Mouse (Mus musculus) small intestine, adult 2 months (tissue): Measurements from ENCODE around the gene Pla2g5. TPM values are rescaled to one million over a fixed set of nuclear protein-coding genes. Genes with fewer than 3 reads are reported as not detected.

Experiments used
- H3K27ac ChIP-seq: fragments of 200-500 bp; 2 replicates; pipeline ENCODE4 v1.5.1; 2012; ENCODE audit warnings: low read depth, low read length, control low read depth, inconsistent platforms; ENCODE audit not compliant: insufficient read depth
- H3K27me3 ChIP-seq: fragments of 200-500 bp; 2 replicates; pipeline ENCODE4 v1.6.1; 2012; ENCODE audit warnings: mild to moderate bottlenecking, moderate library complexity, low read length, inconsistent platforms; ENCODE audit not compliant: control insufficient read depth, insufficient read depth
- H3K36me3 ChIP-seq: fragments of 200-500 bp; 2 replicates; pipeline ENCODE4 v1.6.1; 2012; ENCODE audit warnings: mild to moderate bottlenecking, low read length, control low read depth, inconsistent platforms; ENCODE audit not compliant: control insufficient read depth, insufficient read depth
- H3K4me1 ChIP-seq: fragments of 200-500 bp; 2 replicates; pipeline ENCODE4 v1.6.1; 2012; ENCODE audit warnings: low read length, inconsistent platforms, mixed read lengths; ENCODE audit not compliant: control insufficient read depth, insufficient read depth, insufficient read length
- H3K4me3 ChIP-seq: fragments of 200-500 bp; 2 replicates; pipeline ENCODE4 v1.5.1; 2012; ENCODE audit warnings: low read depth, mild to moderate bottlenecking, control low read depth, inconsistent platforms, low read length, moderate library complexity
- CTCF ChIP-seq: fragments of 200-500 bp; IDR thresholded peaks from 2 replicates; pipeline ENCODE4 v1.5.1; 2012; ENCODE audit warnings: low read depth, mild to moderate bottlenecking, control low read depth, inconsistent platforms, low read length, moderate library complexity, mixed read lengths; ENCODE audit not compliant: insufficient replicate concordance, insufficient read length; ENCODE audit errors: extremely low read depth
- POLR2A ChIP-seq: fragments of 200-500 bp; IDR thresholded peaks from 2 replicates; pipeline ENCODE4 v1.6.1; 2012; ENCODE audit warnings: low read depth, mild to moderate bottlenecking, control low read depth, inconsistent platforms, low read length, moderate library complexity
- WGBS: fragments of 180-500 bp; shearing (Covaris S2); methylation state at CpG from one replicate; pipeline ENCODE4 v1.1.7; 2018; 5-methylcytosine and 5-hydroxymethylcytosine counted together
- polyA plus RNA-seq: library from polyadenylated mRNA; depleted of rRNA; stranded (reverse); fragments of >200 nt; gene quantifications from 2 replicates; pipeline ENCODE4 v1.2.3, GENCODE M21; 2012; rRNA removed

Gene Pla2g5
- polyA plus RNA-seq, 1 experiment = 6.0 TPM

GRCm38 (mm10) chr4:138754432-138754831, 108.8 kb downstream of the Pla2g5 start:
- H3K27me3 ChIP-seq = no peaks in the 10 kb centered on the region
- TF ChIP-seq POLR2A = no peak
- TF ChIP-seq CTCF = no peak
- no peak overlapping the region for H3K4me3 ChIP-seq
- H3K36me3 ChIP-seq = no peaks in the 10 kb centered on the region
- no peak overlapping the region for H3K27ac ChIP-seq
- 37% methylated on average over 9 of the region's 9 CpGs for WGBS
- H3K4me1 ChIP-seq = peaks cover 5% of the 10 kb centered on the region; the same call in 1 of the 2 replicates

DNA sequence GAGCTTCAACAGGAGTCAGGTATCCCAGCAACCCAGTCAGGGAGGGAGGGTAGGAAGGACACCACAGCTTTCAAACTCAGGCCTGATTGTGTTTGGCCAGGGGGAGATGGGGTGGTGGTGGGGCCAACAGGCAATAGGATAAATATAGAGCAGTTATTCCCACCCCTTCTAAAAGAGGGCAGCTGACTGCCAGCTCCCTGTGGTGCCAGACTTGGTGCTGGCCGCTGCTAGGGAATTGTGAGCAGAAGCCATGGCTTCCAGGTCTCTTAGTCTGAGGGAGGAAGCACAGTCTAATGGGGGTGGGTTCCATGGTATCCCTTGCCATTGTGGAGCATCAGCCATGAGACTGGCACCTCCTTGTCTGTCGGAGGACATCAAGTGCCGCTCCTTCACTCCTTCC, 109.7 kb downstream of the Pla2g5 start:
- 97% methylated on average over 3 of the region's 3 CpGs for WGBS
- Histone ChIP-seq H3K4me3 (no peak overlapping the region), H3K27me3 (no peaks in the 10 kb centered on the region), H3K4me1 (peaks cover 5% of the 10 kb centered on the region; the same call in 1 of the 2 replicates), H3K27ac (no peak overlapping the region), H3K36me3 (no peaks in the 10 kb centered on the region)
- TF ChIP-seq CTCF (no peak), POLR2A (no peak)

GRCm38 (mm10) chr4:138752603-138753002, 110.7 kb downstream of the Pla2g5 start:
- Histone ChIP-seq H3K36me3 (no peaks in the 10 kb centered on the region), H3K4me3 (no peak overlapping the region), H3K27ac (no peak overlapping the region), H3K4me1 (peaks cover 12% of the 10 kb centered on the region), H3K27me3 (no peaks in the 10 kb centered on the region)
- WGBS = 97% methylated on average over 6 of the region's 6 CpGs
- no peak for TF ChIP-seq POLR2A
- no peak for TF ChIP-seq CTCF

Other genes starting within 250 kb of the Pla2g5 start
- 0.05 and 0.61 TPM in 2 replicates for gene Vwa5b1, start 227.6 kb downstream of the Pla2g5 start, polyA plus RNA-seq
- 0.13 and 0.24 TPM in 2 replicates for gene Pla2g2c, start 138.7 kb downstream of the Pla2g5 start, polyA plus RNA-seq
- 0.96 and 1.2 TPM in 2 replicates for gene Ubxn10, start 126.3 kb downstream of the Pla2g5 start, polyA plus RNA-seq
- 4.4 and 14.5 TPM in 2 replicates for gene Pla2g2f, start 105.9 kb downstream of the Pla2g5 start, polyA plus RNA-seq
- 6.5 and 7.8 TPM in 2 replicates for gene Pla2g2d, start 87.7 kb downstream of the Pla2g5 start, polyA plus RNA-seq
- gene Gm13030, start 10.5 kb upstream of the Pla2g5 start, polyA plus RNA-seq = not detected in 2 replicates
- 0.16 and 0.67 TPM in 2 replicates for gene Pla2g2e, start 14.5 kb upstream of the Pla2g5 start, polyA plus RNA-seq
- 7.4 and 10.3 TPM in 2 replicates for gene Otud3, start 50.5 kb upstream of the Pla2g5 start, polyA plus RNA-seq
- 309 and 461 TPM in 2 replicates for gene Rnf186, start 103.6 kb upstream of the Pla2g5 start, polyA plus RNA-seq
- 23.2 and 34.2 TPM in 2 replicates for gene Tmco4, start 109.4 kb upstream of the Pla2g5 start, polyA plus RNA-seq
- gene Htr6, start 212.1 kb upstream of the Pla2g5 start, polyA plus RNA-seq = 0.76 and 1.8 TPM in 2 replicates
- gene Nbl1, start 229.5 kb upstream of the Pla2g5 start, polyA plus RNA-seq = 72.9 and 160 TPM in 2 replicates